Mouse (Mus musculus) CH12.LX (cell line): ENCODE measurements around the gene Sh3rf1. TPM values are rescaled to one million over a fixed set of nuclear protein-coding genes. Genes with fewer than 3 reads are reported as not detected.

ENCODE experiments used
- DNase-seq: peaks from one replicate; pipeline ENCODE4 v3.0.0-alpha.2; 2013; ENCODE audit errors: extremely low read depth
- H3K27ac ChIP-seq: 2 replicates; pipeline ENCODE4 v1.5.1; 2012; ENCODE audit warnings: low read depth, mild to moderate bottlenecking, control low read depth, moderate library complexity; ENCODE audit not compliant: insufficient read depth
- H3K27me3 ChIP-seq: replicated peaks from 2 replicates; pipeline ENCODE3; 2012; ENCODE audit warnings: inconsistent platforms
- H3K36me3 ChIP-seq, 2 experiments: replicated peaks in 1 of 2; 2 replicates each; pipeline versions ENCODE3 to v1.6.1; 2012; ENCODE audit warnings: inconsistent platforms in 1 of 2, low read length in 1 of 2, mild to moderate bottlenecking in 1 of 2, mixed read lengths in 1 of 2, moderate library complexity in 1 of 2; ENCODE audit not compliant: control insufficient read depth in 1 of 2, insufficient read depth in 1 of 2
- H3K4me1 ChIP-seq, 2 experiments: 2 replicates each; pipeline ENCODE4 v1.6.1; 2012; ENCODE audit warnings: inconsistent platforms in 1 of 2, moderate library complexity in 1 of 2; ENCODE audit not compliant: insufficient read depth in 2 of 2, control insufficient read depth in 1 of 2
- H3K4me2 ChIP-seq: 2 replicates; pipeline ENCODE4 v1.6.1; 2012; ENCODE audit warnings: low read depth, mild to moderate bottlenecking, control low read depth; ENCODE audit not compliant: poor library complexity, insufficient read depth, severe bottlenecking
- H3K4me3 ChIP-seq, 3 experiments: fragments of 150-350 bp in 1 of 3; sonication (generic) in 1 of 3; replicated peaks in 1 of 3; 2 replicates each; pipeline versions ENCODE3 to v1.5.1; 2011 to 2012; ENCODE audit warnings: low read depth in 2 of 3, low read length in 2 of 3, mild to moderate bottlenecking in 2 of 3, moderate library complexity in 2 of 3, control low read depth in 1 of 3, improper control_type of control experiment in 1 of 3, inconsistent platforms in 1 of 3, mixed read lengths in 1 of 3; ENCODE audit not compliant: poor library complexity in 1 of 3
- H3K79me2 ChIP-seq: replicated peaks from 2 replicates; pipeline ENCODE4 v1.6.1; 2012; ENCODE audit warnings: mild to moderate bottlenecking, moderate library complexity; ENCODE audit not compliant: control insufficient read depth, poor library complexity, insufficient read depth, severe bottlenecking; ENCODE audit errors: extremely low read depth
- H3K9ac ChIP-seq: 2 replicates; pipeline ENCODE4 v1.6.1; 2012; ENCODE audit warnings: low read depth, mild to moderate bottlenecking, control low read depth, moderate library complexity; ENCODE audit not compliant: insufficient read depth
- H3K9me3 ChIP-seq: replicated peaks from 2 replicates; pipeline ENCODE3; 2012; ENCODE audit warnings: low read length, inconsistent platforms, mixed read lengths
- BHLHE40 ChIP-seq: IDR thresholded peaks from 2 replicates; pipeline ENCODE4 v1.6.1; 2011; ENCODE audit warnings: mild to moderate bottlenecking, low read depth, low read length, improper control_type of control experiment
- CHD1 ChIP-seq: IDR thresholded peaks from 2 replicates; pipeline ENCODE4 v1.6.1; 2012; ENCODE audit warnings: low read depth, low read length, improper control_type of control experiment, inconsistent platforms
- CHD2 ChIP-seq: IDR thresholded peaks from 2 replicates; pipeline ENCODE4 v1.6.1; 2011; ENCODE audit warnings: low read length, improper control_type of control experiment
- CTCF ChIP-seq, 2 experiments: IDR thresholded peaks in 1 of 2; conservative IDR thresholded peaks in 1 of 2; 2 replicates each; pipeline ENCODE4 v1.5.1; 2011 to 2012; ENCODE audit warnings: low read depth in 2 of 2, low read length in 2 of 2, improper control_type of control experiment in 1 of 2, inconsistent platforms in 1 of 2, mild to moderate bottlenecking in 1 of 2, moderate library complexity in 1 of 2
- ELF1 ChIP-seq: IDR thresholded peaks from 2 replicates; pipeline ENCODE4 v1.6.1; 2014; ENCODE audit warnings: low read depth, mild to moderate bottlenecking, inconsistent platforms, low read length, improper control_type of control experiment
- EP300 ChIP-seq: IDR thresholded peaks from 2 replicates; pipeline ENCODE4 v1.6.1; 2011; ENCODE audit warnings: low read length, improper control_type of control experiment
- GABPA ChIP-seq: IDR thresholded peaks from 2 replicates; pipeline ENCODE4 v1.6.1; 2012; ENCODE audit warnings: low read depth, low read length, improper control_type of control experiment, inconsistent platforms; ENCODE audit not compliant: insufficient replicate concordance
- HCFC1 ChIP-seq: IDR thresholded peaks from 2 replicates; pipeline ENCODE4 v1.6.1; 2012; ENCODE audit warnings: low read depth, mild to moderate bottlenecking, inconsistent platforms, low read length, improper control_type of control experiment
- IRF4 ChIP-seq: IDR thresholded peaks from 2 replicates; pipeline ENCODE4 v1.6.1; 2014; ENCODE audit warnings: low read depth, mild to moderate bottlenecking, inconsistent platforms, low read length, improper control_type of control experiment
- JUN ChIP-seq: IDR thresholded peaks from 2 replicates; pipeline ENCODE4 v1.6.1; 2011; ENCODE audit warnings: low read depth, mild to moderate bottlenecking, low read length, improper control_type of control experiment, moderate library complexity; ENCODE audit not compliant: insufficient read depth
- JUND ChIP-seq: conservative IDR thresholded peaks from 2 replicates; pipeline ENCODE4 v1.6.1; 2011; ENCODE audit warnings: low read depth, low read length, improper control_type of control experiment
- KAT2A ChIP-seq: IDR thresholded peaks from 2 replicates; pipeline ENCODE4 v1.6.1; 2012; ENCODE audit warnings: low read length, improper control_type of control experiment, inconsistent platforms; ENCODE audit not compliant: insufficient replicate concordance
- MAFK ChIP-seq: IDR thresholded peaks from 2 replicates; pipeline ENCODE4 v1.6.1; 2011; ENCODE audit warnings: low read length, improper control_type of control experiment; ENCODE audit not compliant: insufficient replicate concordance
- MAX ChIP-seq: IDR thresholded peaks from 2 replicates; pipeline ENCODE4 v1.6.1; 2011; ENCODE audit warnings: low read length, improper control_type of control experiment
- MAZ ChIP-seq: IDR thresholded peaks from 2 replicates; pipeline ENCODE4 v1.6.1; 2012; ENCODE audit warnings: low read depth, mild to moderate bottlenecking, inconsistent platforms, low read length, improper control_type of control experiment, moderate library complexity
- MYC ChIP-seq: IDR thresholded peaks from 2 replicates; pipeline ENCODE4 v1.6.1; 2011; ENCODE audit warnings: low read depth, mild to moderate bottlenecking, improper control_type of control experiment, low read length
- NRF1 ChIP-seq: IDR thresholded peaks from 2 replicates; pipeline ENCODE4 v1.6.1; 2014; ENCODE audit warnings: low read depth, mild to moderate bottlenecking, inconsistent platforms, low read length, improper control_type of control experiment, moderate library complexity
- POLR2AphosphoS2 ChIP-seq: IDR thresholded peaks from 2 replicates; pipeline ENCODE4 v1.6.1; 2011; ENCODE audit warnings: low read depth, low read length, improper control_type of control experiment
- RCOR1 ChIP-seq: conservative IDR thresholded peaks from 2 replicates; pipeline ENCODE4 v1.6.1; 2012; ENCODE audit warnings: low read depth, mild to moderate bottlenecking, inconsistent platforms, low read length, improper control_type of control experiment
- SIN3A ChIP-seq: IDR thresholded peaks from 2 replicates; pipeline ENCODE4 v1.6.1; 2012; ENCODE audit warnings: low read length, improper control_type of control experiment, inconsistent platforms
- SMC3 ChIP-seq: IDR thresholded peaks from 2 replicates; pipeline ENCODE4 v1.6.1; 2011; ENCODE audit warnings: low read depth, low read length, improper control_type of control experiment
- UBTF ChIP-seq: IDR thresholded peaks from 2 replicates; pipeline ENCODE4 v1.6.1; 2012; ENCODE audit warnings: low read depth, mild to moderate bottlenecking, inconsistent platforms, low read length, improper control_type of control experiment, moderate library complexity
- USF1 ChIP-seq: IDR thresholded peaks from 2 replicates; pipeline ENCODE4 v1.6.1; 2014; ENCODE audit warnings: low read depth, mild to moderate bottlenecking, inconsistent platforms, low read length, improper control_type of control experiment
- ZKSCAN1 ChIP-seq: IDR thresholded peaks from 2 replicates; pipeline ENCODE4 v1.6.1; 2012; ENCODE audit warnings: low read depth, inconsistent platforms, low read length, improper control_type of control experiment, borderline replicate concordance
- ZNF384 ChIP-seq: IDR thresholded peaks from 2 replicates; pipeline ENCODE4 v1.6.1; 2012; ENCODE audit warnings: low read depth, low read length, improper control_type of control experiment, inconsistent platforms
- dilution Hi-C: fragments of 300-500 bp; cut with MboI; formaldehyde crosslinking; loops from 2 replicates; pipeline ENCODE4 v1.14.3; 2020; ENCODE audit warnings: low sequenced_read_pairs; ENCODE audit not compliant: extremely low pct_unique_long_range_greater_than_20kb, extremely low pct_ligation_motif_present
- in situ Hi-C: fragments of 300-500 bp; cut with MboI; formaldehyde crosslinking; loops from 3 replicates; pipeline ENCODE4 v1.14.3; 2019; ENCODE audit warnings: low sequenced_read_pairs, low pct_ligation_motif_present, low pct_unique_long_range_greater_than_20kb, mixed read lengths
- polyA plus RNA-seq: library from polyadenylated mRNA; unstranded; fragments of >175 nt; gene quantifications from 2 replicates; pipeline ENCODE4 v1.2.1, GENCODE M21; 2012; ENCODE audit warnings: low read depth; ENCODE audit not compliant: insufficient read length
- total RNA-seq, 2 experiments: library from RNA; depleted of rRNA; stranded (reverse); fragments of 300-350 nt in 1 of 2; fragments of >200 nt in 1 of 2; gene quantifications; 2 replicates each; pipeline ENCODE4 v1.2.3; 2012 to 2014

The Sh3rf1 gene
- total and polyA plus RNA-seq, 3 experiments = 6.0 to 16.8 (median 10.6) TPM

DNA sequence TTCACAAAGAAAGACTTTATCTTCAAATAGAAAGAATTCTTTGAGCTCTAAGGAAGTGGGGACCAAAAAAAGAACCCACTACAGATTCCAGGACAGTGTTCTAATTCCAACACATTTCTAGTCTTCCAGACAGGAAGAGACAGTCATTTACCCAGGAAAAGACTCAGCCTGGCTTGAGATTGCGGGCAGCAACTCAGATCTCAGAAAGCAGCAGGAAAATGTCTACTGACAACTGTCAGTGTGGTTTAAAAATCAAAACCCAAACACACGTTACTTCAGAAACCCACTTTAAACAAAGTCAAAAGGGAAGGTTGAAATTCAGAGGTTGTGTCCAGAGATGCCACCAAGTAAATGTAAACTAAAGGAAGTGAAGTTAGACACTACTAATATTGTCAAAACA lies 16.8 kb upstream of the Sh3rf1 start:
- H3K4me2 ChIP-seq = no peak overlapping the region
- H3K36me3 ChIP-seq = no peaks in the 10 kb centered on the region
- TF ChIP-seq HCFC1 = no peak
- TF ChIP-seq CHD2 = no peak
- TF ChIP-seq BHLHE40 = no peak
- no peak for TF ChIP-seq POLR2AphosphoS2
- TF ChIP-seq UBTF = no peak
- no peak for TF ChIP-seq NRF1
- TF ChIP-seq EP300 = no peak
- no peak for TF ChIP-seq IRF4
- no peak for TF ChIP-seq SMC3
- TF ChIP-seq JUN = no peak
- TF ChIP-seq CHD1 = no peak
- no peak for TF ChIP-seq GABPA
- no peak for TF ChIP-seq MAX
- no peak for TF ChIP-seq MAZ
- TF ChIP-seq MAFK = no peak
- H3K9ac ChIP-seq = no peak overlapping the region
- in situ Hi-C loops (no loop called here), dilution Hi-C loops (no loop called here)
- peaks cover 2 to 15% of the 10 kb centered on the region in 2 experiments; a peak in 2 of 4 replicates for H3K4me1 ChIP-seq
- H3K9me3 ChIP-seq = no peaks in the 10 kb centered on the region
- no peak overlapping the region for H3K4me3 ChIP-seq
- no peak overlapping the region for H3K27ac ChIP-seq
- no peak for DNase-seq
- no peaks in the 10 kb centered on the region for H3K79me2 ChIP-seq
- H3K27me3 ChIP-seq = no peaks in the 10 kb centered on the region

DNA sequence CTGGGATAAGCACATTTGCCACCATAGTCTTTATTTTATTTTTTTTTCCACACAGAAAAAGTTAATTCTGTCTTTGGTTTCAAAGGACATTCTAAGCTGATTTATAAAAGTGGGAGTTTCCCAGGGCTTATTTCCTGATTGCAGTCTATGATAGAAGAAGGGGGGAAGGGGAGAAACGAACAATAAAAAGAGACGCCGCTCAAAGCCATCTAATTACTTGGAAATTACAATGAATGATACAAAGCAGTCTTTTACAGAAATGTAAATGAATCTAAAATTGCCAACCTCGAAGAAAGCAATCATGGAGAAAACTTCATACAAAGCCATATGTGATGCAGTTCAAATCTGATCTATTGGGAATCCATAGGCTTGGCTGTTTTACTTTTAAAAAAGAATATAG lies 16.0 kb upstream of the Sh3rf1 start:
- dilution Hi-C loops = no loop called here
- peaks cover 2 to 11% of the 10 kb centered on the region in 2 experiments; a peak in 2 of 4 replicates for H3K4me1 ChIP-seq
- H3K9me3 ChIP-seq = no peaks in the 10 kb centered on the region
- no peak overlapping the region for H3K27ac ChIP-seq
- no peaks in the 10 kb centered on the region for H3K27me3 ChIP-seq
- TF ChIP-seq ZNF384 (no peak), JUND (no peak), EP300 (no peak), CTCF (conservative IDR thresholded peaks at IDR 0.05 in 1 of 2, IDR thresholded peaks at IDR 0.05 in 1 of 2; ENCODE audit: low read depth in 2 of 2, low read length in 2 of 2) (no peak), GABPA (no peak), ELF1 (no peak), KAT2A (no peak), MAZ (no peak), USF1 (no peak), MYC (no peak), ZKSCAN1 (no peak), SIN3A (no peak), CHD1 (no peak), RCOR1 (no peak), BHLHE40 (no peak), NRF1 (no peak)
- no peaks in the 10 kb centered on the region for H3K36me3 ChIP-seq
- H3K4me2 ChIP-seq = no peak overlapping the region
- no peak overlapping the region for H3K4me3 ChIP-seq
- H3K79me2 ChIP-seq = no peaks in the 10 kb centered on the region
- in situ Hi-C loops = no loop called here
- no peak for DNase-seq
- no peak overlapping the region for H3K9ac ChIP-seq
